Mouse (Mus musculus): ENCODE results near the gene Adprhl2. TPM values are rescaled to one million over a fixed set of nuclear protein-coding genes. Genes with fewer than 3 reads are reported as not detected.

Adprhl2 gene
- polyA plus RNA-seq, 1 experiment = 45.8 TPM

DNA sequence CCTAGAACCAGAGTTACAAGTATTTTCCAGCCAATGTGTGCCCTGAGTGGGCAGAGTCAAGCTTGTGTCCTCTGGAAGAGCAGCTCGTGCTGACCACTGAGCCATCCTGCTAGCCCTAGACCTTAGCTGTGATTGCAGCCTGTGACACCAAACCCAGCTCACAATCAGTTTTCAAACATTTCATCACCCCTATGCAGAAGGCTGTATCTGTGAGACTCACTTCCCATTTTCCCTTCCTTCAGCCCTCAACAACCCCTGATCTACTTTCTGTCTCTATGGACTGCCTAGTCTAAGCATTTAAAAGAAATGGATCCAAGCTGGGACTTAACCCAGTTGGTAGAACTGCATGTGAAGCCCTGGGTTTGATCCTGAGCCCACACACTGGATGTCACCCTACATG, 16.1 kb downstream of the Adprhl2 start:
- no peak for TF ChIP-seq POLR2A (IDR thresholded peaks at IDR 0.05; ENCODE audit: borderline replicate concordance, insufficient read depth, low read length)
- no peak for TF ChIP-seq CTCF (IDR thresholded peaks at IDR 0.05; ENCODE audit: borderline replicate concordance, insufficient read depth, low read depth, low read length)
- no peaks in the 10 kb centered on the region for H3K27me3 ChIP-seq (ENCODE audit: control insufficient read depth, insufficient read depth, low read length)
- WGBS = 95% methylated on average over 1 of the region's 1 CpGs
- no peak for DNase-seq
- peaks cover 10% of the 10 kb centered on the region for H3K4me1 ChIP-seq (ENCODE audit: control insufficient read depth, insufficient read depth, low read length)
- no peak overlapping the region for H3K4me3 ChIP-seq (replicated peaks; ENCODE audit: insufficient read depth, low read depth, low read length)
- no peak overlapping the region for H3K27ac ChIP-seq (ENCODE audit: insufficient read depth, low read length)

GRCm38 (mm10) chr4:126303877-126304276, 17.6 kb downstream of the Adprhl2 start:
- H3K4me1 ChIP-seq (ENCODE audit: control insufficient read depth, insufficient read depth, low read length) = peaks cover 5% of the 10 kb centered on the region
- WGBS = 60% methylated on average over 4 of the region's 4 CpGs
- H3K4me3 ChIP-seq (replicated peaks; ENCODE audit: insufficient read depth, low read depth, low read length) = no peak overlapping the region
- no peaks in the 10 kb centered on the region for H3K27me3 ChIP-seq (ENCODE audit: control insufficient read depth, insufficient read depth, low read length)
- TF ChIP-seq CTCF (IDR thresholded peaks at IDR 0.05; ENCODE audit: borderline replicate concordance, insufficient read depth, low read depth, low read length) (peak; percentile 18; the same call in 1 of the 2 replicates), POLR2A (IDR thresholded peaks at IDR 0.05; ENCODE audit: borderline replicate concordance, insufficient read depth, low read length) (no peak)
- H3K27ac ChIP-seq (ENCODE audit: insufficient read depth, low read length) = no peak overlapping the region
- no peak for DNase-seq

- peak; percentile 59 to 60 for DNase-seq
- H3K27ac ChIP-seq (ENCODE audit: insufficient read depth, low read length) = no peak overlapping the region
- H3K27me3 ChIP-seq (ENCODE audit: control insufficient read depth, insufficient read depth, low read length) = no peaks in the 10 kb centered on the region
- H3K4me1 ChIP-seq (ENCODE audit: control insufficient read depth, insufficient read depth, low read length) = peaks cover 9% of the 10 kb centered on the region
- TF ChIP-seq CTCF (IDR thresholded peaks at IDR 0.05; ENCODE audit: borderline replicate concordance, insufficient read depth, low read depth, low read length) (no peak), POLR2A (IDR thresholded peaks at IDR 0.05; ENCODE audit: borderline replicate concordance, insufficient read depth, low read length) (no peak)
- peak overlapping the region; percentile 9 for H3K4me3 ChIP-seq (replicated peaks; ENCODE audit: insufficient read depth, low read depth, low read length)
- WGBS = 12% methylated on average over 27 of the region's 27 CpGs
Measured at GRCm38 (mm10) chr4:126301584-126302309, 19.8 kb downstream of the Adprhl2 start.

DNA sequence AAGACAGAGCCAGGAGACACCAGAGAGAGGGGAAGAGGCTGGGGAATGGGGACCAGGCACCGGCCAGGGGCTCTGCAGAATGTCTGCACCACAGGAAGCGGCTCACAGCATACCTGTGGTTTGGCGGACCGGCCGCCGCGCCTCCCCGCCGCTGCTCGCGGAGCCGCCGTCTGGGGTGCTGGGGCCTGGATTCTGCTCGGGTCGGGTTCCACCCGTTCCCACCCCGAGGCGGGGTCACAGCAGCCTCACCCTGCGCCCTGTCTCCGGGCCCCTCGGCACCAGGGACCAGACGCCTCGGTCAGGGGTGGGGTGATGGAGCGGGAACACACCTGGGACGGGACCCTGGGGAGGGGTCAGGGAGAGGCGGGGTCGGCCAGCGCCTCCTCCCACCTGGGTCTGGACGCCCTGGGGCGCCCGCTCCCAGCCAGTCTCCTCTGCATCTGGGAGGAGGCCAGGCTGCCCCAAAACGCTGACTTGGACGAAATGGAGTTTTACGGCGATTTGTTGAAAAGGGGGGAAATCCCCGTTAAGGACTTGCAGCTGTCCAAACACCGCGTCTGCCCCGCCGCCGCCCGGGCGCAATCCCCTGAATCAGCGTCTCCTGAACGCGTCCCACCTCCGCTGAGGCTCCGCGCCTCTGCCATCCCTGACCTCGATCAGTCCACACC, 20.5 kb downstream of the Adprhl2 start:
- WGBS = 6% methylated on average over 49 of the region's 50 CpGs
- TF ChIP-seq POLR2A (IDR thresholded peaks at IDR 0.05; ENCODE audit: borderline replicate concordance, insufficient read depth, low read length) = no peak
- no peak for TF ChIP-seq CTCF (IDR thresholded peaks at IDR 0.05; ENCODE audit: borderline replicate concordance, insufficient read depth, low read depth, low read length)
- no peak overlapping the region for H3K27ac ChIP-seq (ENCODE audit: insufficient read depth, low read length)
- DNase-seq = no peak
- peak overlapping the region; percentile 9 for H3K4me3 ChIP-seq (replicated peaks; ENCODE audit: insufficient read depth, low read depth, low read length)
- H3K27me3 ChIP-seq (ENCODE audit: control insufficient read depth, insufficient read depth, low read length) = no peaks in the 10 kb centered on the region
- H3K4me1 ChIP-seq (ENCODE audit: control insufficient read depth, insufficient read depth, low read length) = peaks cover 9% of the 10 kb centered on the region

- Histone ChIP-seq H3K4me1 (ENCODE audit: control insufficient read depth, insufficient read depth, low read length) (peaks cover 7% of the 10 kb centered on the region), H3K27ac (ENCODE audit: insufficient read depth, low read length) (peak overlapping the region; percentile 73), H3K4me3 (replicated peaks; ENCODE audit: insufficient read depth, low read depth, low read length) (peak overlapping the region; percentile 46), H3K27me3 (ENCODE audit: control insufficient read depth, insufficient read depth, low read length) (no peaks in the 10 kb centered on the region)
- TF ChIP-seq POLR2A (IDR thresholded peaks at IDR 0.05; ENCODE audit: borderline replicate concordance, insufficient read depth, low read length) (no peak), CTCF (IDR thresholded peaks at IDR 0.05; ENCODE audit: borderline replicate concordance, insufficient read depth, low read depth, low read length) (no peak)
- DNase-seq = peak; percentile 78 to 79
- 2% methylated on average over 34 of the region's 34 CpGs for WGBS
Measured at GRCm38 (mm10) chr4:126296617-126297101, 24.8 kb downstream of the Adprhl2 start.

DNA sequence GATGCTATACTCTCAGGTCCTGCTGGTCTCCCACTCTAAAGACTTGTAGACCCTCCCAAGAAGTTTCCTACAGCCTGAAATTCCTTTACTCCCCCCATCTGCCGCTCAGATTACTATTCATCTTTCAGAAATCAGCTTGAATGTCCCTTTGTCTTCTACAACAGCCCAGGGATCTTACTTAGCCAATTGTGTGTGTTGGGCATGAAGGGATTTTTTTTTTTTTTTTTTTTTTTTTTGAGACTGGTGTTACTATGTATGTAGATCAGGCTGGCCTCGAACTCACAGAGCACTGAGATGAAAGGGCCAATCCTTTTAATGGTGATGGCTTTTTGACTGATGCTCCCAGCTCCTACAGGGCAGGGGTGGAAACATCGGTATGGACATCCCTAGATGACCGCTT, 25.6 kb downstream of the Adprhl2 start:
- WGBS = 74% methylated on average over 4 of the region's 4 CpGs

DNA sequence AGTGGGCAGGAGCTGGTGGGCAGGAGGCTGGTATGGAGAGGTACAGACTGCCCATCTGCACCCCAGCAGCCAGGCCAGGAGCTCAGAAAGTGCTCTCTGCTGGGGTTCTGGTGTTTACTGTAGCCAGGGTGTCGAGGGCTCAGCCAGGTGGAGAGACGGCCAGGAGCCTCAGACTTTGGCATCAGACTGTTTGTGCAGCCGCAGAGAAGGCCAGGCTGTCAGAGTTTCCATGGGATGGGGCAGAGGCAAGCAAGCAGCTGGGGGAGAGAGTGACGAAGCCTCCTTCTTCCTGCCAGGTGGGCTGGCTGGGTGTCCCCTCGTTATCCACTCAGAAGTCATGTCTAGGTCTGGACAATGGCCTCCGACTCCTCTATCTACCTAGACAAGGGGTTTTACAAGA, 26.4 kb downstream of the Adprhl2 start:
- Histone ChIP-seq H3K4me3 (replicated peaks; ENCODE audit: insufficient read depth, low read depth, low read length) (no peak overlapping the region), H3K4me1 (ENCODE audit: control insufficient read depth, insufficient read depth, low read length) (0 out of 2 replicates have a peak, but pooled peaks cover 4% of the 10 kb centered on the region), H3K27me3 (ENCODE audit: control insufficient read depth, insufficient read depth, low read length) (no peaks in the 10 kb centered on the region), H3K27ac (ENCODE audit: insufficient read depth, low read length) (no peak overlapping the region)
- TF ChIP-seq CTCF (IDR thresholded peaks at IDR 0.05; ENCODE audit: borderline replicate concordance, insufficient read depth, low read depth, low read length) (no peak), POLR2A (IDR thresholded peaks at IDR 0.05; ENCODE audit: borderline replicate concordance, insufficient read depth, low read length) (no peak)
- no peak for DNase-seq
- 60% methylated on average over 6 of the region's 6 CpGs for WGBS

More for the DNA sequence above, 25.6 kb downstream of the Adprhl2 start:
- TF ChIP-seq POLR2A (IDR thresholded peaks at IDR 0.05; ENCODE audit: borderline replicate concordance, insufficient read depth, low read length) = no peak
- TF ChIP-seq CTCF (IDR thresholded peaks at IDR 0.05; ENCODE audit: borderline replicate concordance, insufficient read depth, low read depth, low read length) = no peak
- H3K4me3 ChIP-seq (replicated peaks; ENCODE audit: insufficient read depth, low read depth, low read length) = no peak overlapping the region
- 0 out of 2 replicates have a peak, but pooled peaks cover 4% of the 10 kb centered on the region for H3K4me1 ChIP-seq (ENCODE audit: control insufficient read depth, insufficient read depth, low read length)
- DNase-seq = no peak
- H3K27ac ChIP-seq (ENCODE audit: insufficient read depth, low read length) = no peak overlapping the region
- no peaks in the 10 kb centered on the region for H3K27me3 ChIP-seq (ENCODE audit: control insufficient read depth, insufficient read depth, low read length)
